Mouse (Mus musculus) liver, embryonic 16.5 days (tissue): Measurements from ENCODE around the gene Plekhg4. TPM values are rescaled to one million over a fixed set of nuclear protein-coding genes. Genes with fewer than 3 reads are reported as not detected.

Experiments used
- ATAC-seq: fragments of 200-750 bp; cut with Nextera tagmentation; 2 replicates; pipeline ENCODE4 v1.8.0; 2017; ENCODE audit warnings: low read depth, mild to moderate bottlenecking, moderate number of reproducible peaks, moderate library complexity
- H3K27ac ChIP-seq: fragments of 300-500 bp; sonication (generic); 2 replicates; pipeline ENCODE4 v1.5.1; 2014; ENCODE audit warnings: mild to moderate bottlenecking, low read length
- H3K27me3 ChIP-seq: fragments of 300-500 bp; sonication (generic); 2 replicates; pipeline ENCODE4 v1.6.1; 2014; ENCODE audit warnings: low read depth, low read length, mixed read lengths; ENCODE audit not compliant: control insufficient read depth, insufficient read depth
- H3K36me3 ChIP-seq: fragments of 300-500 bp; sonication (generic); 2 replicates; pipeline ENCODE4 v1.6.1; 2014; ENCODE audit warnings: mild to moderate bottlenecking; ENCODE audit not compliant: control insufficient read depth, insufficient read depth
- H3K4me1 ChIP-seq: fragments of 300-500 bp; sonication (generic); 2 replicates; pipeline ENCODE4 v1.6.1; 2014; ENCODE audit warnings: low read depth, low read length, mixed read lengths; ENCODE audit not compliant: control insufficient read depth
- H3K4me2 ChIP-seq: fragments of 300-500 bp; sonication (generic); 2 replicates; pipeline ENCODE4 v1.6.1; 2014; ENCODE audit warnings: low read depth, low read length, mixed read lengths
- H3K4me3 ChIP-seq: fragments of 300-500 bp; sonication (generic); 2 replicates; pipeline ENCODE4 v1.5.1; 2014; ENCODE audit warnings: low read depth, mild to moderate bottlenecking, low read length
- H3K9ac ChIP-seq: fragments of 300-500 bp; sonication (generic); 2 replicates; pipeline ENCODE4 v1.6.1; 2014; ENCODE audit warnings: low read depth, low read length
- H3K9me3 ChIP-seq: fragments of 300-500 bp; sonication (generic); replicated peaks from 2 replicates; pipeline ENCODE4 v1.6.1; 2016; ENCODE audit warnings: low read length; ENCODE audit not compliant: control insufficient read depth
- WGBS: fragments of 180-500 bp; shearing (Covaris S2); extraction: QIAGEN DNeasy Blood & Tissue Kit; methylation state at CpG from one replicate; pipeline ENCODE4 v1.1.7; 2014; ENCODE audit not compliant: insufficient replicate concordance; 5-methylcytosine and 5-hydroxymethylcytosine counted together
- polyA plus RNA-seq: library from polyadenylated mRNA; unstranded; fragments of >200 nt; fragmentation: Nextera tagmentation; extraction: Ambion mirVana; gene quantifications from 2 replicates; pipeline ENCODE4 v1.2.1, GENCODE M21; 2015

Plekhg4 gene
- polyA plus RNA-seq, 1 experiment from 2014 or later, result not detected

DNA sequence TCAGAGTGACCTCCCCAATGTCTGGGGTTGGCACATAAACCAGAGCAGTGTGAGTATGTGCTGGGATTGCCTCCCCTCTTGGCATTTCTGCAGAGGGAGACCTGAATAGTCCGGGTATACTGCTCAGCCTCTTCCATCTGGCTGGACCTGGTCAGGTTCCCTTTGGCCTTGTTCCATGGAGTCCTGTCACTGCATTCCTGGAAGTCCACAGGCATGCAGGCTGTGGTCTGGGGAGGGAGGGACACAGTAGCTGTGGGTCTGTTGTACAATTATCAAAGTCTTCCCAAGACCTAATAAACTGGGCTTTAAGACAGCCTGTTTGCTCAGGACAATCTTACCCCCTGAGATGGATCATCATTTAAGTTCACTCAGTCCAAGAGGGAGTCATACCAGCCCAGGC is 14.1 kb downstream of the Plekhg4 start:
- no peaks in the 10 kb centered on the region for H3K4me1 ChIP-seq
- H3K9ac ChIP-seq, result no peak overlapping the region
- no peak overlapping the region for H3K4me2 ChIP-seq
- no peak for ATAC-seq
- H3K27me3 ChIP-seq, result no peaks in the 10 kb centered on the region
- 60% methylated on average over 1 of the region's 1 CpGs for WGBS
- H3K4me3 ChIP-seq, result no peak overlapping the region
- H3K27ac ChIP-seq, result no peak overlapping the region
- no peaks in the 10 kb centered on the region for H3K9me3 ChIP-seq
- no peaks in the 10 kb centered on the region for H3K36me3 ChIP-seq

DNA sequence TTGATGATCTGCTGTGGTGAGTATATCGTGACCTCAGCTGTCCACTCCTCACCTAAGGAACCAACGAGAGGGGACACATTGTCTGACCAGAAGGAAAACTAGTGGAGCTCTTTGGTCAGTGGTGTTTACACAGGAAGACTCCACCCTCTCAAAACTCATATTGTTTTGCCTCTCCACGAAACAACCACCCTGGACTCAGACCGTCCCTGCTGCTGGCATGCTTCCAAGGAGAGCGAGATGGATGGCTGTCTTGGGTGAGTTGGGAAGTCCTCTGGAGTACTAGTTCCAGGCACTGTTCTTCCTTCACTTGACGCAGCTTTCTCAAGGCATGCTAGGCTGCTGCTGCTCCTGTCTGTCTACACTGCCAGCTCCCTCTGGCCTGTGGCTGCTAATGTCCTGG is 16.0 kb downstream of the Plekhg4 start:
- Histone ChIP-seq H3K4me2 (no peak overlapping the region), H3K27ac (no peak overlapping the region), H3K27me3 (no peaks in the 10 kb centered on the region), H3K4me1 (no peaks in the 10 kb centered on the region), H3K9ac (no peak overlapping the region), H3K36me3 (no peaks in the 10 kb centered on the region), H3K4me3 (no peak overlapping the region), H3K9me3 (no peaks in the 10 kb centered on the region)
- 50% methylated on average over 6 of the region's 6 CpGs for WGBS
- ATAC-seq, result no peak

DNA sequence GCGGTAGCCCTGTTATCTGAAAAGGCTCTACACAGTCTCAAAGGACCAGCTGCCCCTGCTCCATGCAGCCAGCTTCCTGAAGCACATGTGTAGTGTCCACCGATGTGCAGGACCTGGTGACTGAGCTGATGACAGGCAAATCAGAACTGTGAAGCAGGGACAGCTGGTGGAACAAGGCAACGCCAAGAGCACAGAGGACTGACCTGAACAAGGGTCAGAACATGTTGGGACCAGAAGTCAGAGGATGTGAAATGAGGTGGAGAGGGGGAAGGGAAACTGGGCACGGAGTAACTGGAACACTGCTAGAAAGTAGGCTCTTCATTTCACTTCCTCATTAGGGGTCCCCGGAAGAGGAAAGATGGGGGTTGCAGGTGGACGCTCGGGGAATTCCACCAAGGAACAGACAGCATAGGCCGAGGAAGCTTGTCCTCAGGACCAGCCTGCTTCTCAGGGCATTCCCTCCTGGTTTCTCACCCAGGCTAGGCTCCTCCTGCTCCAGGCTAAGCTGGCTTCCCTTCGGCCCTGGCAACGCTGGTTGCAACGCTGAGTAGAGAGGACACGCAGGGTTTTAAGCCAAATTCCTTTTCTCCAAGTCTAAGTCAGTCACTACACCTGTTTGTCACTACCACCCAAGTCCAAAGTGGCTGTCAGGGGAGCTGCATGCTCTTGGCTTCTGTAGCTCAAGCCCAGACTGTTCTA is 20.2 kb downstream of the Plekhg4 start:
- no peak for ATAC-seq
- Histone ChIP-seq H3K27ac (no peak overlapping the region), H3K9me3 (no peaks in the 10 kb centered on the region), H3K4me1 (no peaks in the 10 kb centered on the region), H3K4me3 (no peak overlapping the region), H3K4me2 (no peak overlapping the region), H3K36me3 (no peaks in the 10 kb centered on the region), H3K9ac (no peak overlapping the region), H3K27me3 (no peaks in the 10 kb centered on the region)
- WGBS, result 62% methylated on average over 12 of the region's 12 CpGs

DNA sequence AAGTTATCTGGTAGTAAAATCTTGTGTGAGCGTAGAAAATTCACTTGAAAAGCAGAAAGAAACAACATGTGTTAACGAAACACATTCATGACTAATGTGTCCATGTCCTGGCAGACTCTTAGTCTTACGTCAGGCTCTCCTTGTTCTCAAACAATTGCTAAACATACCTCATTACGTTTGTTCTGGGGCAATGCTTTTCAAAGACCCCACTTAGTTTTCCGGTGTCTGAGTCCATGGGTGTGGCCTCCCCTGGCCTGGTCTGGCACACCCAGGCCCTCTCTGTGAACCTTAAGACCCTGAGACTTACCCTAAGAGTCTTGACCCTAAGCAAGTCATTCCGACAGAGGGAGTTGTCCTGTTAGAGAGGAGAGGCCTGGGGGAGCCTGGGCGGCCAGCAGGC is 20.8 kb downstream of the Plekhg4 start:
- Histone ChIP-seq H3K4me1 (no peaks in the 10 kb centered on the region), H3K27ac (no peak overlapping the region), H3K36me3 (no peaks in the 10 kb centered on the region), H3K4me3 (no peak overlapping the region), H3K27me3 (no peaks in the 10 kb centered on the region), H3K4me2 (no peak overlapping the region), H3K9ac (no peak overlapping the region), H3K9me3 (no peaks in the 10 kb centered on the region)
- 61% methylated on average over 7 of the region's 7 CpGs for WGBS
- ATAC-seq, result no peak

- Histone ChIP-seq H3K9me3 (no peaks in the 10 kb centered on the region), H3K36me3 (no peaks in the 10 kb centered on the region), H3K9ac (no peak overlapping the region), H3K27ac (no peak overlapping the region), H3K4me2 (no peak overlapping the region), H3K4me3 (no peak overlapping the region), H3K4me1 (no peaks in the 10 kb centered on the region), H3K27me3 (no peaks in the 10 kb centered on the region)
- ATAC-seq, result no peak
- WGBS, result 21% methylated on average over 3 of the region's 3 CpGs
These were observed 24.7 kb downstream of the Plekhg4 start for GRCm38 (mm10) chr8:105397747-105398146.

DNA sequence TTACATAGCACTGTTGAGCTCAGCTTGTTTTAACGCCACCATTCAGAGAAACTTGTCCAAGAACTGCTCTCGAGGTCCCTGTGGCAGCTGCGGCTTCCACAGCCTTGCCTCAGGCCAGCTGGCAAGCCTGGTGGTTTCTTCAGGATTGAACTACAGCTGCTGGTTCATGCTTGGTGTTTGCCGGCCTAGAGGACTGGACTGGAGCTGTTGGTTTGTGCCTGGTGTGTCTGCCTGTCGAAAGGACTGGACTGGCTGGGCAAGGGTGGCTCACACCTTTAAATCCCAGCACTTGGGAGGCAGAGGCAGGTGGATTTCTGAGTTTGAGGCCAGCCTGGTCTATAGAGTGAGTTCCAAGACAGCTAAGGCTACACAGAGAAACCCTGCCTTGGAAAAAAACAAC is 26.9 kb downstream of the Plekhg4 start:
- no peak overlapping the region for H3K27ac ChIP-seq
- no peak overlapping the region for H3K4me2 ChIP-seq
- no peaks in the 10 kb centered on the region for H3K9me3 ChIP-seq
- H3K4me3 ChIP-seq, result no peak overlapping the region
- H3K27me3 ChIP-seq, result no peaks in the 10 kb centered on the region
- no peaks in the 10 kb centered on the region for H3K4me1 ChIP-seq
- WGBS, result 71% methylated on average over 5 of the region's 5 CpGs
- no peak overlapping the region for H3K9ac ChIP-seq
- ATAC-seq, result no peak
- no peaks in the 10 kb centered on the region for H3K36me3 ChIP-seq

DNA sequence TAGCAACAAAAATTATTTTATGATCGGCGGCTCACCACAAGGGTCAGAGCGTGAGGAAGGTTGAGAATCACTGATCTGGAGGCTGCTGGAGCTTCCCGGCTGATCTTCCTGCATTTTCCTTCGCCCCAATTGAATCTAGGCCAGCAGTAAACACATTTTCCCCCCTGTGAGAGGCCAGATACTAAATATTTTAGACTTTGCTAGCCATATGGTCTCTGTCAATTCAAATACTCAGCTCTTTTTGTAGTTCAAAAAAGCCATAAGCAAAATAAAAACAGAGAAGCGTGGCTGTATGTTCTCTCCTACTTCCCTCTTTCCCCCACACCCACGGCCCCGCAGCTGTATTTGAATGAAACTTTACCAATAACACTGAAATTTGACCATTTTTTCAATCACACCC is 30.4 kb downstream of the Plekhg4 start:
- no peak overlapping the region for H3K4me2 ChIP-seq
- WGBS, result 59% methylated on average over 8 of the region's 8 CpGs
- H3K9me3 ChIP-seq, result no peaks in the 10 kb centered on the region
- no peaks in the 10 kb centered on the region for H3K27me3 ChIP-seq
- no peaks in the 10 kb centered on the region for H3K4me1 ChIP-seq
- ATAC-seq, result no peak
- H3K36me3 ChIP-seq, result no peaks in the 10 kb centered on the region
- no peak overlapping the region for H3K4me3 ChIP-seq
- H3K9ac ChIP-seq, result no peak overlapping the region
- H3K27ac ChIP-seq, result no peak overlapping the region

DNA sequence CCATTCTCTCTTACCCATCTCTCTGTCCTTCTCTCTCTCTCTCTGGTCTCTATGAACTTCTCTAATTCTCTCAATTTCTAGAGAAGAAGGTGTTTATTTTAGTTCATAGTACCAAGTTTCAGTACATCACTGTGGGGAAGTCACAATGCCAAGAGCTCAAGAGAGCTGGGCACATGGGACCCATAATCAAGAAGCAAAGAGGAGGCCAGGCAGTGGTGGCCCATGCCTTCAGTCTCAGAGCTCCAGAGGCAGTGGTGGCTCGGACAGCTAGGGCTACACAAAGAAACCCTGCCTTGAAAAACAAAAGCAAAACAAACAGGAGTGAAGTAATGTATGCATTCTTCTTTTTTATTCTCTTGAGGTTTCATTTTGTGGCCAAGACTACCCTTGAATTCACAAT is 31.4 kb downstream of the Plekhg4 start:
- H3K27me3 ChIP-seq, result no peaks in the 10 kb centered on the region
- H3K4me1 ChIP-seq, result no peaks in the 10 kb centered on the region
- H3K36me3 ChIP-seq, result no peaks in the 10 kb centered on the region
- no peak for ATAC-seq
- H3K4me2 ChIP-seq, result no peak overlapping the region
- no peak overlapping the region for H3K9ac ChIP-seq
- no peaks in the 10 kb centered on the region for H3K9me3 ChIP-seq
- H3K27ac ChIP-seq, result no peak overlapping the region
- no peak overlapping the region for H3K4me3 ChIP-seq
- WGBS, result 43% methylated on average over 1 of the region's 1 CpGs

- H3K27me3 ChIP-seq, result no peaks in the 10 kb centered on the region
- 59% methylated on average over 10 of the region's 10 CpGs for WGBS
- no peaks in the 10 kb centered on the region for H3K9me3 ChIP-seq
- no peaks in the 10 kb centered on the region for H3K36me3 ChIP-seq
- no peaks in the 10 kb centered on the region for H3K4me1 ChIP-seq
- no peak overlapping the region for H3K27ac ChIP-seq
- H3K4me3 ChIP-seq, result no peak overlapping the region
- H3K4me2 ChIP-seq, result no peak overlapping the region
- no peak overlapping the region for H3K9ac ChIP-seq
- ATAC-seq, result no peak
These were observed 33.3 kb downstream of the Plekhg4 start for GRCm38 (mm10) chr8:105406416-105406815.
